Mouse (Mus musculus): ENCODE results near the gene 5031439G07Rik. TPM values are rescaled to one million over a fixed set of nuclear protein-coding genes. Genes with fewer than 3 reads are reported as not detected.

The 5031439G07Rik gene
- polyA plus RNA-seq, 1 experiment: 69.7 TPM

- Histone ChIP-seq H3K27ac (ENCODE audit: insufficient read depth, low read length) (no peak overlapping the region), H3K4me3 (ENCODE audit: insufficient read depth, low read length) (no peak overlapping the region), H3K4me1 (ENCODE audit: control insufficient read depth, insufficient read depth, low read length) (peaks cover 10% of the 10 kb centered on the region)
- TF ChIP-seq POLR2A (IDR thresholded peaks at IDR 0.05; ENCODE audit: extremely low read depth, insufficient read depth, low read length) (no peak), CTCF (IDR thresholded peaks at IDR 0.05; ENCODE audit: extremely low read depth, insufficient read depth, low read length) (no peak)
Measured at GRCm38 (mm10) chr15:84934901-84935300, 53.5 kb downstream of the 5031439G07Rik start.

GRCm38 (mm10) chr15:84932351-84932750, 56.0 kb downstream of the 5031439G07Rik start:
- Histone ChIP-seq H3K27ac (ENCODE audit: insufficient read depth, low read length) (no peak overlapping the region), H3K4me1 (ENCODE audit: control insufficient read depth, insufficient read depth, low read length) (peaks cover 10% of the 10 kb centered on the region), H3K4me3 (ENCODE audit: insufficient read depth, low read length) (no peak overlapping the region)
- TF ChIP-seq POLR2A (IDR thresholded peaks at IDR 0.05; ENCODE audit: extremely low read depth, insufficient read depth, low read length) (no peak), CTCF (IDR thresholded peaks at IDR 0.05; ENCODE audit: extremely low read depth, insufficient read depth, low read length) (no peak)

GRCm38 (mm10) chr15:84925495-84926018, 62.8 kb downstream of the 5031439G07Rik start:
- Histone ChIP-seq H3K4me1 (ENCODE audit: control insufficient read depth, insufficient read depth, low read length) (peaks cover 3% of the 10 kb centered on the region; the same call in 1 of the 2 replicates), H3K4me3 (ENCODE audit: insufficient read depth, low read length) (no peak overlapping the region)
- TF ChIP-seq POLR2A (IDR thresholded peaks at IDR 0.05; ENCODE audit: extremely low read depth, insufficient read depth, low read length): no peak
- TF ChIP-seq CTCF (IDR thresholded peaks at IDR 0.05; ENCODE audit: extremely low read depth, insufficient read depth, low read length): peak; percentile 53

GRCm38 (mm10) chr15:84924781-84925315, 63.5 kb downstream of the 5031439G07Rik start:
- 0 out of 2 replicates have a peak, but pooled peaks have one; percentile 17 for TF ChIP-seq CTCF (IDR thresholded peaks at IDR 0.05; ENCODE audit: extremely low read depth, insufficient read depth, low read length)
- TF ChIP-seq POLR2A (IDR thresholded peaks at IDR 0.05; ENCODE audit: extremely low read depth, insufficient read depth, low read length): no peak
- Histone ChIP-seq H3K4me1 (ENCODE audit: control insufficient read depth, insufficient read depth, low read length) (peaks cover 3% of the 10 kb centered on the region; the same call in 1 of the 2 replicates), H3K4me3 (ENCODE audit: insufficient read depth, low read length) (peak overlapping the region; percentile 62), H3K27ac (ENCODE audit: insufficient read depth, low read length) (no peak overlapping the region)

More at GRCm38 (mm10) chr15:84925495-84926018, 62.8 kb downstream of the 5031439G07Rik start:
- no peak overlapping the region for H3K27ac ChIP-seq (ENCODE audit: insufficient read depth, low read length)

- Histone ChIP-seq H3K4me3 (ENCODE audit: insufficient read depth, low read length) (peak overlapping the region; percentile 62), H3K4me1 (ENCODE audit: control insufficient read depth, insufficient read depth, low read length) (peaks cover 3% of the 10 kb centered on the region; the same call in 1 of the 2 replicates), H3K27ac (ENCODE audit: insufficient read depth, low read length) (peak overlapping the region; percentile 88)
- no peak for TF ChIP-seq CTCF (IDR thresholded peaks at IDR 0.05; ENCODE audit: extremely low read depth, insufficient read depth, low read length)
- TF ChIP-seq POLR2A (IDR thresholded peaks at IDR 0.05; ENCODE audit: extremely low read depth, insufficient read depth, low read length): no peak
Measured at GRCm38 (mm10) chr15:84923508-84924181, 64.7 kb downstream of the 5031439G07Rik start.

GRCm38 (mm10) chr15:84922884-84923507, 65.4 kb downstream of the 5031439G07Rik start, which contains the start of gene Nup50:
Nup50 (plus strand) TSS chr15:84923411.
- Histone ChIP-seq H3K27ac (ENCODE audit: insufficient read depth, low read length) (peak within 1 kb of the TSS; percentile 88), H3K4me3 (ENCODE audit: insufficient read depth, low read length) (peak within 1 kb of the TSS; percentile 62), H3K4me1 (ENCODE audit: control insufficient read depth, insufficient read depth, low read length) (peaks cover 3% of the 10 kb centered on the region; the same call in 1 of the 2 replicates)
- TF ChIP-seq CTCF (IDR thresholded peaks at IDR 0.05; ENCODE audit: extremely low read depth, insufficient read depth, low read length) (no peak), POLR2A (IDR thresholded peaks at IDR 0.05; ENCODE audit: extremely low read depth, insufficient read depth, low read length) (peak; percentile 72; the same call in 1 of the 2 replicates)

GRCm38 (mm10) chr15:84919938-84920337, 68.4 kb downstream of the 5031439G07Rik start, which contains the start of gene Gm29666:
Gm29666 (minus strand) TSS chr15:84920038.
- no peak within 1 kb of the TSS for H3K27ac ChIP-seq (ENCODE audit: insufficient read depth, low read length)
- peaks cover 3% of the 10 kb centered on the region; the same call in 1 of the 2 replicates for H3K4me1 ChIP-seq (ENCODE audit: control insufficient read depth, insufficient read depth, low read length)
- H3K4me3 ChIP-seq (ENCODE audit: insufficient read depth, low read length): no peak within 1 kb of the TSS
- TF ChIP-seq POLR2A (IDR thresholded peaks at IDR 0.05; ENCODE audit: extremely low read depth, insufficient read depth, low read length) (no peak), CTCF (IDR thresholded peaks at IDR 0.05; ENCODE audit: extremely low read depth, insufficient read depth, low read length) (no peak)

GRCm38 (mm10) chr15:84913201-84913600, 75.2 kb downstream of the 5031439G07Rik start:
- Histone ChIP-seq H3K27ac (ENCODE audit: insufficient read depth, low read length) (no peak overlapping the region), H3K4me1 (ENCODE audit: control insufficient read depth, insufficient read depth, low read length) (no peaks in the 10 kb centered on the region), H3K4me3 (ENCODE audit: insufficient read depth, low read length) (no peak overlapping the region)
- TF ChIP-seq CTCF (IDR thresholded peaks at IDR 0.05; ENCODE audit: extremely low read depth, insufficient read depth, low read length): no peak
- no peak for TF ChIP-seq POLR2A (IDR thresholded peaks at IDR 0.05; ENCODE audit: extremely low read depth, insufficient read depth, low read length)

- Histone ChIP-seq H3K27ac (ENCODE audit: insufficient read depth, low read length) (no peak overlapping the region), H3K4me3 (ENCODE audit: insufficient read depth, low read length) (no peak overlapping the region), H3K4me1 (ENCODE audit: control insufficient read depth, insufficient read depth, low read length) (no peaks in the 10 kb centered on the region)
- no peak for TF ChIP-seq POLR2A (IDR thresholded peaks at IDR 0.05; ENCODE audit: extremely low read depth, insufficient read depth, low read length)
- no peak for TF ChIP-seq CTCF (IDR thresholded peaks at IDR 0.05; ENCODE audit: extremely low read depth, insufficient read depth, low read length)
Measured at GRCm38 (mm10) chr15:84903843-84904385, 84.4 kb downstream of the 5031439G07Rik start.
